Mouse (Mus musculus) MN1 (cell line): ENCODE results near the gene Srebf2.
"Not testable (repeated sequence)": the region's sequence is repeated elsewhere in the genome, so short reads cannot be mapped to it uniquely, and the experiment has no call there.

Experiments used
- DNase-seq: peaks from one replicate; pipeline ENCODE4 v3.0.0-alpha.2; 2016; ENCODE audit warnings: low spot score

Gene Srebf2

GRCm38 (mm10) chr15:82146770-82147610 is at the start of gene Srebf2:
Gene Srebf2 (plus strand): TSS chr15:82147181.
- DNase-seq = peak; percentile 100

GRCm38 (mm10) chr15:82106953-82107555 is 39.9 kb upstream of the Srebf2 start:
- peak; percentile 78 for DNase-seq

GRCm38 (mm10) chr15:82120544-82120943 is 26.4 kb upstream of the Srebf2 start:
- DNase-seq = no peak

- not testable (repeated sequence) for DNase-seq
Observed at GRCm38 (mm10) chr15:82126690-82127089, 20.3 kb upstream of the Srebf2 start.

GRCm38 (mm10) chr15:82127426-82128374 is 19.3 kb upstream of the Srebf2 start, which contains the start of gene Ccdc134:
Gene Ccdc134 (plus strand): TSS chr15:82127922.
- DNase-seq = peak; percentile 98

GRCm38 (mm10) chr15:82128398-82128797 is 18.6 kb upstream of the Srebf2 start:
- DNase-seq = no peak

GRCm38 (mm10) chr15:82130599-82130998 is 16.4 kb upstream of the Srebf2 start:
- DNase-seq = no peak

- DNase-seq = peak; percentile 27
Observed at GRCm38 (mm10) chr15:82135372-82135771, 11.6 kb upstream of the Srebf2 start.

GRCm38 (mm10) chr15:82138565-82138964 is 8.4 kb upstream of the Srebf2 start:
- peak; percentile 83 for DNase-seq

GRCm38 (mm10) chr15:82139196-82139595 is 7.8 kb upstream of the Srebf2 start:
- DNase-seq = peak; percentile 52

- DNase-seq = peak; percentile 46
Observed at GRCm38 (mm10) chr15:82140355-82140754, 6.6 kb upstream of the Srebf2 start.

GRCm38 (mm10) chr15:82144157-82144556 is 2.8 kb upstream of the Srebf2 start:
- DNase-seq = no peak

- DNase-seq = peak; percentile 62
Observed at GRCm38 (mm10) chr15:82145408-82145807, 1.6 kb upstream of the Srebf2 start.

- peak; percentile 57 for DNase-seq
Observed at GRCm38 (mm10) chr15:82145851-82146769, 871 bp upstream of the Srebf2 start.

- DNase-seq = peak; percentile 87
Observed at GRCm38 (mm10) chr15:82147611-82148111, 680 bp downstream of the Srebf2 start.

GRCm38 (mm10) chr15:82148510-82148911 is 1.5 kb downstream of the Srebf2 start:
- no peak for DNase-seq

- DNase-seq = no peak
Observed at GRCm38 (mm10) chr15:82150042-82150441, 3.1 kb downstream of the Srebf2 start.

- DNase-seq = no peak
Observed at GRCm38 (mm10) chr15:82151176-82151575, 4.2 kb downstream of the Srebf2 start.

GRCm38 (mm10) chr15:82152022-82152421 is 5.0 kb downstream of the Srebf2 start:
- DNase-seq = no peak

GRCm38 (mm10) chr15:82152435-82152834 is 5.5 kb downstream of the Srebf2 start:
- no peak for DNase-seq

- DNase-seq = no peak
Observed at GRCm38 (mm10) chr15:82156298-82156697, 9.3 kb downstream of the Srebf2 start.
